Mouse (Mus musculus) MEL (cell line): ENCODE data around the gene Sh3rf1. TPM values are rescaled to one million over a fixed set of nuclear protein-coding genes. Genes with fewer than 3 reads are reported as not detected.

Experiments
- DNase-seq: peaks from one replicate; pipeline ENCODE4 v3.0.0; 2011; ENCODE audit warnings: low read depth, low spot score
- H3K27ac ChIP-seq: 2 replicates; pipeline ENCODE4 v1.5.1; 2012; ENCODE audit warnings: low read depth, mild to moderate bottlenecking, control low read depth, low read length, moderate library complexity; ENCODE audit not compliant: control insufficient read depth
- H3K27me3 ChIP-seq, 2 experiments: fragments of 150-350 bp in 1 of 2; sonication (generic) in 1 of 2; 2 replicates each; pipeline ENCODE4 v1.6.1; 2012; ENCODE audit warnings: low read length in 2 of 2, mild to moderate bottlenecking in 2 of 2, improper control_type of control experiment in 1 of 2, moderate library complexity in 1 of 2; ENCODE audit not compliant: insufficient read depth in 2 of 2, control insufficient read depth in 1 of 2
- H3K36me3 ChIP-seq, 2 experiments: 2 replicates each; pipeline ENCODE4 v1.6.1; 2012 to 2014; ENCODE audit warnings: low read length in 2 of 2, improper control_type of control experiment in 1 of 2, inconsistent platforms in 1 of 2, mild to moderate bottlenecking in 1 of 2; ENCODE audit not compliant: insufficient read depth in 2 of 2, control insufficient read depth in 1 of 2
- H3K4me1 ChIP-seq, 2 experiments: fragments of 150-350 bp in 1 of 2; sonication (generic) in 1 of 2; 2 replicates each; pipeline ENCODE4 v1.6.1; 2012; ENCODE audit warnings: low read length in 2 of 2, improper control_type of control experiment in 1 of 2, mild to moderate bottlenecking in 1 of 2; ENCODE audit not compliant: insufficient read depth in 2 of 2, control insufficient read depth in 1 of 2
- H3K4me3 ChIP-seq, 2 experiments: fragments of 150-350 bp in 1 of 2; sonication (generic) in 1 of 2; 2 replicates each; pipeline ENCODE4 v1.5.1; 2012; ENCODE audit warnings: low read depth in 2 of 2, low read length in 2 of 2, mild to moderate bottlenecking in 2 of 2, moderate library complexity in 2 of 2, control low read depth in 1 of 2, improper control_type of control experiment in 1 of 2; ENCODE audit not compliant: control insufficient read depth in 1 of 2, insufficient read depth in 1 of 2
- H3K79me2 ChIP-seq: 2 replicates; pipeline ENCODE4 v1.6.1; 2012; ENCODE audit warnings: mild to moderate bottlenecking, low read length, moderate library complexity; ENCODE audit not compliant: control insufficient read depth, poor library complexity, insufficient read depth
- H3K9ac ChIP-seq: 2 replicates; pipeline ENCODE4 v1.6.1; 2012; ENCODE audit warnings: low read depth, mild to moderate bottlenecking, control low read depth, low read length, moderate library complexity; ENCODE audit not compliant: control insufficient read depth, poor library complexity, severe bottlenecking
- H3K9me3 ChIP-seq: fragments of 150-350 bp; sonication (generic); replicated peaks from 2 replicates; pipeline ENCODE4 v1.6.1; 2012; ENCODE audit warnings: mild to moderate bottlenecking, low read length, improper control_type of control experiment, moderate library complexity; ENCODE audit not compliant: insufficient read depth
- BHLHE40 ChIP-seq: IDR thresholded peaks from 2 replicates; pipeline ENCODE4 v1.6.1; 2012; ENCODE audit warnings: low read depth, mild to moderate bottlenecking, inconsistent platforms, low read length, improper control_type of control experiment, borderline replicate concordance
- CHD1 ChIP-seq: IDR thresholded peaks from 2 replicates; pipeline ENCODE4 v1.6.1; 2012; ENCODE audit warnings: low read depth, mild to moderate bottlenecking, inconsistent platforms, low read length, improper control_type of control experiment
- CHD2 ChIP-seq: IDR thresholded peaks from 2 replicates; pipeline ENCODE4 v1.6.1; 2011; ENCODE audit warnings: low read length, improper control_type of control experiment
- CTCF ChIP-seq, 3 experiments: IDR thresholded peaks in 2 of 3; conservative IDR thresholded peaks in 1 of 3; 2 replicates each; pipeline ENCODE4 v1.5.1; 2011 to 2012; ENCODE audit warnings: low read length in 3 of 3, low read depth in 2 of 3, mild to moderate bottlenecking in 2 of 3, improper control_type of control experiment in 1 of 3, inconsistent platforms in 1 of 3, mixed read lengths in 1 of 3, moderate library complexity in 1 of 3; ENCODE audit not compliant: control insufficient read depth in 1 of 3, insufficient read depth in 1 of 3, poor library complexity in 1 of 3, severe bottlenecking in 1 of 3
- ELF1 ChIP-seq: IDR thresholded peaks from 2 replicates; pipeline ENCODE4 v1.6.1; 2014; ENCODE audit warnings: low read depth, mild to moderate bottlenecking, inconsistent platforms, low read length, improper control_type of control experiment, moderate library complexity
- EP300 ChIP-seq, 2 experiments: IDR thresholded peaks; 2 replicates each; pipeline ENCODE4 v1.6.1; 2011; ENCODE audit warnings: improper control_type of control experiment in 2 of 2, low read length in 2 of 2, low read depth in 1 of 2, mild to moderate bottlenecking in 1 of 2
- ETS1 ChIP-seq: IDR thresholded peaks from 2 replicates; pipeline ENCODE4 v1.6.1; 2012; ENCODE audit warnings: low read depth, mild to moderate bottlenecking, inconsistent platforms, low read length, improper control_type of control experiment, moderate library complexity
- GABPA ChIP-seq: IDR thresholded peaks from 2 replicates; pipeline ENCODE4 v1.6.1; 2012; ENCODE audit warnings: low read depth, mild to moderate bottlenecking, inconsistent platforms, low read length, improper control_type of control experiment, moderate library complexity
- GATA1 ChIP-seq: IDR thresholded peaks from 2 replicates; pipeline ENCODE4 v1.6.1; 2011; ENCODE audit warnings: low read depth, low read length, improper control_type of control experiment
- JUND ChIP-seq: IDR thresholded peaks from 2 replicates; pipeline ENCODE4 v1.6.1; 2011; ENCODE audit warnings: low read depth, mild to moderate bottlenecking, improper control_type of control experiment, low read length
- KAT2A ChIP-seq: conservative IDR thresholded peaks from 2 replicates; pipeline ENCODE4 v1.6.1; 2012; ENCODE audit warnings: low read depth, low read length, improper control_type of control experiment, inconsistent platforms
- MAFK ChIP-seq: IDR thresholded peaks from 2 replicates; pipeline ENCODE4 v1.6.1; 2011; ENCODE audit warnings: low read depth, mild to moderate bottlenecking, low read length, improper control_type of control experiment, borderline replicate concordance
- MAX ChIP-seq: IDR thresholded peaks from 2 replicates; pipeline ENCODE4 v1.6.1; 2011; ENCODE audit warnings: low read length, improper control_type of control experiment
- NELFE ChIP-seq: IDR thresholded peaks from 2 replicates; pipeline ENCODE4 v1.6.1; 2011; ENCODE audit warnings: low read depth, low read length, improper control_type of control experiment
- NRF1 ChIP-seq: IDR thresholded peaks from 2 replicates; pipeline ENCODE4 v1.6.1; 2014; ENCODE audit warnings: low read depth, mild to moderate bottlenecking, inconsistent platforms, low read length, improper control_type of control experiment, moderate library complexity; ENCODE audit not compliant: poor library complexity, insufficient read depth, severe bottlenecking
- POLR2A ChIP-seq, 2 experiments: IDR thresholded peaks; 2 replicates each; pipeline ENCODE4 v1.6.1; 2011 to 2012; ENCODE audit warnings: low read length in 2 of 2, mild to moderate bottlenecking in 2 of 2, control low read depth in 1 of 2, improper control_type of control experiment in 1 of 2, low read depth in 1 of 2, moderate library complexity in 1 of 2; ENCODE audit not compliant: control insufficient read depth in 1 of 2, insufficient read depth in 1 of 2, poor library complexity in 1 of 2
- POLR2AphosphoS2 ChIP-seq: IDR thresholded peaks from 2 replicates; pipeline ENCODE4 v1.6.1; 2011; ENCODE audit warnings: low read length, improper control_type of control experiment
- POLR2AphosphoS5 ChIP-seq: IDR thresholded peaks from 2 replicates; pipeline ENCODE4 v1.6.1; 2012; ENCODE audit warnings: low read depth, borderline replicate concordance, mild to moderate bottlenecking, inconsistent platforms, low read length, moderate library complexity, mixed read lengths
- SMC3 ChIP-seq: IDR thresholded peaks from 2 replicates; pipeline ENCODE4 v1.6.1; 2011; ENCODE audit warnings: low read depth, low read length, improper control_type of control experiment
- TAL1 ChIP-seq: IDR thresholded peaks from 2 replicates; pipeline ENCODE4 v1.6.1; 2012; ENCODE audit warnings: mild to moderate bottlenecking, inconsistent platforms, low read length, moderate library complexity, mixed read lengths
- TCF12 ChIP-seq: IDR thresholded peaks from 2 replicates; pipeline ENCODE4 v1.6.1; 2014; ENCODE audit warnings: low read depth, mild to moderate bottlenecking, inconsistent platforms, low read length, improper control_type of control experiment, moderate library complexity
- USF2 ChIP-seq, 2 experiments: IDR thresholded peaks; 2 replicates each; pipeline ENCODE4 v1.6.1; 2011 to 2012; ENCODE audit warnings: improper control_type of control experiment in 2 of 2, low read length in 2 of 2, borderline replicate concordance in 1 of 2, inconsistent platforms in 1 of 2, low read depth in 1 of 2, mild to moderate bottlenecking in 1 of 2; ENCODE audit not compliant: insufficient read depth in 1 of 2
- ZC3H11A ChIP-seq: IDR thresholded peaks from 2 replicates; pipeline ENCODE4 v1.6.1; 2012; ENCODE audit warnings: low read depth, mild to moderate bottlenecking, inconsistent platforms, low read length, improper control_type of control experiment
- ZNF384 ChIP-seq: IDR thresholded peaks from 2 replicates; pipeline ENCODE4 v1.6.1; 2012; ENCODE audit warnings: low read depth, mild to moderate bottlenecking, inconsistent platforms, low read length, improper control_type of control experiment
- polyA plus RNA-seq, 2 experiments: library from polyadenylated mRNA; stranded (reverse) in 1 of 2; unstranded in 1 of 2; fragments of >175 nt in 1 of 2; fragments of >200 nt in 1 of 2; gene quantifications; 2 replicates each; pipeline versions ENCODE4 v1.2.1 to v1.2.4; 2012; ENCODE audit warnings: low replicate concordance in 2 of 2, low read depth in 1 of 2; ENCODE audit not compliant: insufficient read length in 2 of 2, insufficient read depth in 1 of 2, missing spikeins in 1 of 2
- total RNA-seq: library from RNA; depleted of rRNA; stranded (reverse); fragments of 300-350 nt; gene quantifications from 2 replicates; pipeline ENCODE4 v1.2.3, GENCODE M21; 2012

The Sh3rf1 gene
- total and polyA plus RNA-seq, 3 experiments, result 1.5 to 5.9 TPM; not detected in 1

GRCm38 (mm10) chr8:61270541-61270940 is 46.9 kb downstream of the Sh3rf1 start:
- Histone ChIP-seq H3K27ac (no peak overlapping the region), H3K79me2 (no peaks in the 10 kb centered on the region)

GRCm38 (mm10) chr8:61270961-61271360 is 47.3 kb downstream of the Sh3rf1 start:
- TF ChIP-seq GABPA (no peak), SMC3 (no peak), NRF1 (no peak), USF2 (IDR thresholded peaks at IDR 0.05; ENCODE audit: borderline replicate concordance in 1 of 2, insufficient read depth in 1 of 2, low read depth in 1 of 2, low read length in 2 of 2) (no peak), NELFE (no peak), TCF12 (no peak), POLR2A (IDR thresholded peaks at IDR 0.05; ENCODE audit: control insufficient read depth in 1 of 2, insufficient read depth in 1 of 2, low read depth in 1 of 2, low read length in 2 of 2, poor library complexity in 1 of 2) (no peak), TAL1 (no peak), EP300 (IDR thresholded peaks at IDR 0.05; ENCODE audit: low read depth in 1 of 2, low read length in 2 of 2) (no peak), ZNF384 (no peak), CTCF (IDR thresholded peaks at IDR 0.05 in 2 of 3, conservative IDR thresholded peaks at IDR 0.05 in 1 of 3; ENCODE audit: control insufficient read depth in 1 of 3, insufficient read depth in 1 of 3, low read depth in 2 of 3, low read length in 3 of 3, poor library complexity in 1 of 3, severe bottlenecking in 1 of 3) (no peak), KAT2A (no peak), MAX (no peak), MAFK (no peak), ZC3H11A (no peak), ELF1 (no peak), POLR2AphosphoS2 (no peak), CHD2 (no peak), BHLHE40 (no peak)

More at GRCm38 (mm10) chr8:61270541-61270940, 46.9 kb downstream of the Sh3rf1 start:
- peaks cover 7 to 13% of the 10 kb centered on the region in 2 experiments for H3K4me1 ChIP-seq
- H3K4me3 ChIP-seq, result no peak overlapping the region
- H3K9me3 ChIP-seq, result no peaks in the 10 kb centered on the region
- peaks cover 0 to 9% of the 10 kb centered on the region in 2 experiments; a peak in 2 of 4 replicates for H3K36me3 ChIP-seq
- H3K27me3 ChIP-seq, result no peaks in the 10 kb centered on the region
- H3K9ac ChIP-seq, result no peak overlapping the region
- DNase-seq, result no peak
- no peak for TF ChIP-seq ZNF384
- no peak for TF ChIP-seq POLR2AphosphoS5
- TF ChIP-seq ELF1, result no peak
- TF ChIP-seq GATA1, result no peak
- no peak for TF ChIP-seq CHD1
- TF ChIP-seq JUND, result no peak
- TF ChIP-seq NELFE, result no peak
- TF ChIP-seq POLR2AphosphoS2, result no peak
- no peak for TF ChIP-seq TCF12
- no peak for TF ChIP-seq ETS1
- TF ChIP-seq, all 39 proteins: peak for 0

More at GRCm38 (mm10) chr8:61270961-61271360, 47.3 kb downstream of the Sh3rf1 start:
- H3K4me3 ChIP-seq, result no peak overlapping the region
- H3K4me1 ChIP-seq, result peaks cover 9 to 16% of the 10 kb centered on the region in 2 experiments
- H3K27ac ChIP-seq, result no peak overlapping the region
- DNase-seq, result no peak
- peaks cover 0 to 13% of the 10 kb centered on the region in 2 experiments; a peak in 2 of 4 replicates for H3K36me3 ChIP-seq
- H3K9ac ChIP-seq, result no peak overlapping the region
- no peaks in the 10 kb centered on the region for H3K27me3 ChIP-seq
- no peaks in the 10 kb centered on the region for H3K79me2 ChIP-seq
- no peaks in the 10 kb centered on the region for H3K9me3 ChIP-seq
